Comparison of ENCODE assay signal across 11 mouse cellular contexts in genomic region chr11:111766371-111767011, GRCm38 (mm10).
A peak's percentile ranks its signal among the peaks of the same experiment; 100 is the strongest.
DNase-seq lines count a peak whose midpoint lies in the region; ATAC-seq lines count a peak whose summit lies in the region.
"Had no signal": no experiment of that assay in that cellular context is flagged by ENCODE, and none has a peak within 500 bp of the region (broad histone marks: within the 10 kb centered on the region; RNA-seq: fewer than 3 reads in every experiment).

No protein-coding gene starts in this region.

- 33% methylated on average over 6 of the region's 6 CpGs for WGBS in midbrain, embryonic 10.5 days
- 3% methylated on average over 6 of the region's 6 CpGs for WGBS in midbrain, embryonic 16.5 days
- WGBS in forebrain, embryonic 11.5 days = 27% methylated on average over 6 of the region's 6 CpGs
- WGBS in midbrain, embryonic 12.5 days = 12% methylated on average over 6 of the region's 6 CpGs
- WGBS in liver, embryonic 12.5 days (ENCODE audit: insufficient replicate concordance) = 53% methylated on average over 6 of the region's 6 CpGs

- no peaks in the 10 kb centered on the region for H3K36me3 ChIP-seq in midbrain, embryonic 10.5 days
- no peaks in the 10 kb centered on the region for H3K36me3 ChIP-seq in midbrain, embryonic 16.5 days (ENCODE audit: control insufficient read depth, insufficient read depth, low read length)
- no peaks in the 10 kb centered on the region for H3K36me3 ChIP-seq in forebrain, embryonic 11.5 days (ENCODE audit: control insufficient read depth, insufficient read depth, low read length)
- H3K36me3 ChIP-seq in midbrain, embryonic 12.5 days = no peaks in the 10 kb centered on the region
- H3K36me3 ChIP-seq in liver, embryonic 12.5 days = no peaks in the 10 kb centered on the region

- intact Hi-C loops in heart, postnatal 14 days (cut with DNase I) = no loop called here

- no peak overlapping the region for H3K4me2 ChIP-seq in midbrain, embryonic 16.5 days (ENCODE audit: low read length)
- H3K4me2 ChIP-seq in forebrain, embryonic 11.5 days (ENCODE audit: low read depth, low read length, severe bottlenecking) = no peak overlapping the region
- no peak overlapping the region for H3K4me2 ChIP-seq in midbrain, embryonic 12.5 days (replicated peaks)
- no peak overlapping the region for H3K4me2 ChIP-seq in liver, embryonic 12.5 days

- no peaks in the 10 kb centered on the region for H3K9me3 ChIP-seq in midbrain, embryonic 10.5 days (replicated peaks)
- no peaks in the 10 kb centered on the region for H3K9me3 ChIP-seq in midbrain, embryonic 16.5 days (replicated peaks; ENCODE audit: control insufficient read depth, low read length, poor library complexity, severe bottlenecking)
- H3K9me3 ChIP-seq in forebrain, embryonic 11.5 days (ENCODE audit: control insufficient read depth, low read length) = no peaks in the 10 kb centered on the region
- no peaks in the 10 kb centered on the region for H3K9me3 ChIP-seq in midbrain, embryonic 12.5 days
- no peaks in the 10 kb centered on the region for H3K9me3 ChIP-seq in liver, embryonic 12.5 days (replicated peaks)

- peaks cover 12% of the 10 kb centered on the region for H3K4me1 ChIP-seq in midbrain, embryonic 10.5 days
- H3K4me1 ChIP-seq in midbrain, embryonic 16.5 days (ENCODE audit: control insufficient read depth, insufficient read depth, low read length) = no peaks in the 10 kb centered on the region
- H3K4me1 ChIP-seq in forebrain, embryonic 11.5 days (replicated peaks; ENCODE audit: control insufficient read depth, insufficient read depth, low read length) = no peaks in the 10 kb centered on the region
- H3K4me1 ChIP-seq in midbrain, embryonic 12.5 days = peaks cover 9% of the 10 kb centered on the region
- no peaks in the 10 kb centered on the region for H3K4me1 ChIP-seq in liver, embryonic 12.5 days

- H3K27me3 ChIP-seq in midbrain, embryonic 10.5 days (ENCODE audit: low read depth, poor library complexity, severe bottlenecking) = no peaks in the 10 kb centered on the region
- H3K27me3 ChIP-seq in midbrain, embryonic 16.5 days (ENCODE audit: control insufficient read depth, insufficient read depth, low read depth, low read length) = no peaks in the 10 kb centered on the region
- H3K27me3 ChIP-seq in forebrain, embryonic 11.5 days (ENCODE audit: control insufficient read depth, insufficient read depth, low read length) = no peaks in the 10 kb centered on the region
- no peaks in the 10 kb centered on the region for H3K27me3 ChIP-seq in midbrain, embryonic 12.5 days
- no peaks in the 10 kb centered on the region for H3K27me3 ChIP-seq in liver, embryonic 12.5 days (replicated peaks)

- H3K4me3 ChIP-seq in midbrain, embryonic 10.5 days = no peak overlapping the region
- no peak overlapping the region for H3K4me3 ChIP-seq in midbrain, embryonic 16.5 days (ENCODE audit: low read depth, low read length)
- no peak overlapping the region for H3K4me3 ChIP-seq in forebrain, embryonic 11.5 days (ENCODE audit: low read depth, low read length)
- no peak overlapping the region for H3K4me3 ChIP-seq in midbrain, embryonic 12.5 days
- H3K4me3 ChIP-seq in liver, embryonic 12.5 days = no peak overlapping the region

- H3K27ac ChIP-seq in midbrain, embryonic 10.5 days (replicated peaks) = peak overlapping the region; percentile 63
- H3K27ac ChIP-seq in midbrain, embryonic 16.5 days (ENCODE audit: low read length) = no peak overlapping the region
- H3K27ac ChIP-seq in forebrain, embryonic 11.5 days (ENCODE audit: low read depth, low read length) = peak overlapping the region; percentile 51; the same call in 1 of the 2 replicates
- peak overlapping the region; percentile 40; the same call in 1 of the 2 replicates for H3K27ac ChIP-seq in midbrain, embryonic 12.5 days (replicated peaks)
- H3K27ac ChIP-seq in liver, embryonic 12.5 days = no peak overlapping the region
- H3K27ac ChIP-seq: kidney, postnatal 0 days had no signal

- no peak for ATAC-seq in midbrain, embryonic 16.5 days
- peak; percentile 83 for ATAC-seq in forebrain, embryonic 11.5 days (replicated peaks; ENCODE audit: low FRiP score)
- ATAC-seq in midbrain, embryonic 12.5 days (ENCODE audit: low FRiP score, low read depth) = peak; percentile 90
- ATAC-seq in erythroid progenitor cell, adult 5-6 weeks (replicated peaks; ENCODE audit: low FRiP score, poor library complexity, severe bottlenecking) = no peak
- ATAC-seq in liver, embryonic 12.5 days = no peak

- no peak overlapping the region for H3K9ac ChIP-seq in midbrain, embryonic 16.5 days (ENCODE audit: low read depth, low read length)
- no peak overlapping the region for H3K9ac ChIP-seq in forebrain, embryonic 11.5 days (ENCODE audit: low read length)
- no peak overlapping the region for H3K9ac ChIP-seq in midbrain, embryonic 12.5 days (replicated peaks)
- H3K9ac ChIP-seq in liver, embryonic 12.5 days = no peak overlapping the region

- DNase-seq in midbrain, embryonic 10.5 days (ENCODE audit: low spot score) = peak; percentile 15
- DNase-seq in forebrain, embryonic 11.5 days (ENCODE audit: low spot score) = no peak
- DNase-seq in heart, postnatal 14 days = peak; percentile 6 to 28
- no peak for DNase-seq in lung, postnatal 4 days
- DNase-seq: adrenal gland, postnatal 36 days; gastrocnemius, postnatal 10 days had no signal

Comparison
In these comparisons a context has a peak if more than half of its experiments do, and no peak if none do; other contexts are left out.
1. H3K27ac ChIP-seq: peak in midbrain, embryonic 10.5 days (single experiment), forebrain, embryonic 11.5 days (single experiment) and midbrain, embryonic 12.5 days (single experiment); none in midbrain, embryonic 16.5 days (single experiment) and liver, embryonic 12.5 days (single experiment).
2. ATAC-seq: peak in forebrain, embryonic 11.5 days (single experiment) and midbrain, embryonic 12.5 days (single experiment); none in midbrain, embryonic 16.5 days (single experiment), erythroid progenitor cell, adult 5-6 weeks (single experiment) and liver, embryonic 12.5 days (single experiment).
3. DNase-seq: peak in midbrain, embryonic 10.5 days (single experiment) and heart, postnatal 14 days (2 of 2); none in forebrain, embryonic 11.5 days (single experiment) and lung, postnatal 4 days (0 of 2).